Mouse (Mus musculus) kidney, adult 2 months (tissue): ENCODE results near the gene Gba. TPM values are rescaled to one million over a fixed set of nuclear protein-coding genes. Genes with fewer than 3 reads are reported as not detected.
"Not testable (repeated sequence)": the region's sequence is repeated elsewhere in the genome, so short reads cannot be mapped to it uniquely, and the experiment has no call there.

ENCODE experiments used
- DNase-seq: peaks from one replicate; pipeline ENCODE4 v3.0.0; 2021
- H3K27ac ChIP-seq: fragments of 200-500 bp; 2 replicates; pipeline ENCODE4 v1.5.1; 2012; ENCODE audit warnings: low read depth, low read length, control low read depth, inconsistent platforms; ENCODE audit not compliant: insufficient read depth
- H3K27me3 ChIP-seq: fragments of 200-500 bp; replicated peaks from 2 replicates; pipeline ENCODE4 v1.6.1; 2012; ENCODE audit warnings: mild to moderate bottlenecking, moderate library complexity, low read length, inconsistent platforms; ENCODE audit not compliant: control insufficient read depth, insufficient read depth
- H3K36me3 ChIP-seq: fragments of 200-500 bp; 2 replicates; pipeline ENCODE4 v1.6.1; 2012; ENCODE audit warnings: mild to moderate bottlenecking, moderate library complexity, low read length, inconsistent platforms; ENCODE audit not compliant: control insufficient read depth, insufficient read depth
- H3K4me1 ChIP-seq: fragments of 200-500 bp; 2 replicates; pipeline ENCODE4 v1.6.1; 2011; ENCODE audit warnings: low read length; ENCODE audit not compliant: control insufficient read depth, insufficient read depth
- H3K4me3 ChIP-seq: fragments of 200-500 bp; 2 replicates; pipeline ENCODE4 v1.5.1; 2011; ENCODE audit warnings: mild to moderate bottlenecking, low read depth, low read length, control low read depth; ENCODE audit not compliant: insufficient read depth
- CTCF ChIP-seq: fragments of 200-500 bp; conservative IDR thresholded peaks from 2 replicates; pipeline ENCODE4 v1.5.1; 2011; ENCODE audit warnings: low read depth, mild to moderate bottlenecking, control low read depth, low read length, moderate library complexity, mixed read lengths; ENCODE audit not compliant: insufficient read depth, insufficient read length
- POLR2A ChIP-seq: fragments of 200-500 bp; IDR thresholded peaks from one replicate; pipeline ENCODE4 v1.6.1; 2011; ENCODE audit warnings: low read depth, low read length, control low read depth
- WGBS: fragments of 180-500 bp; shearing (Covaris S2); methylation state at CpG from one replicate; pipeline ENCODE4 v1.1.7; 2018; 5-methylcytosine and 5-hydroxymethylcytosine counted together
- polyA plus RNA-seq: library from polyadenylated mRNA; depleted of rRNA; stranded (reverse); fragments of >200 nt; gene quantifications from 2 replicates; pipeline ENCODE4 v1.2.3, GENCODE M21; 2012; rRNA removed

The Gba gene
- 61.6 and 65.3 TPM in 2 replicates for polyA plus RNA-seq

DNA sequence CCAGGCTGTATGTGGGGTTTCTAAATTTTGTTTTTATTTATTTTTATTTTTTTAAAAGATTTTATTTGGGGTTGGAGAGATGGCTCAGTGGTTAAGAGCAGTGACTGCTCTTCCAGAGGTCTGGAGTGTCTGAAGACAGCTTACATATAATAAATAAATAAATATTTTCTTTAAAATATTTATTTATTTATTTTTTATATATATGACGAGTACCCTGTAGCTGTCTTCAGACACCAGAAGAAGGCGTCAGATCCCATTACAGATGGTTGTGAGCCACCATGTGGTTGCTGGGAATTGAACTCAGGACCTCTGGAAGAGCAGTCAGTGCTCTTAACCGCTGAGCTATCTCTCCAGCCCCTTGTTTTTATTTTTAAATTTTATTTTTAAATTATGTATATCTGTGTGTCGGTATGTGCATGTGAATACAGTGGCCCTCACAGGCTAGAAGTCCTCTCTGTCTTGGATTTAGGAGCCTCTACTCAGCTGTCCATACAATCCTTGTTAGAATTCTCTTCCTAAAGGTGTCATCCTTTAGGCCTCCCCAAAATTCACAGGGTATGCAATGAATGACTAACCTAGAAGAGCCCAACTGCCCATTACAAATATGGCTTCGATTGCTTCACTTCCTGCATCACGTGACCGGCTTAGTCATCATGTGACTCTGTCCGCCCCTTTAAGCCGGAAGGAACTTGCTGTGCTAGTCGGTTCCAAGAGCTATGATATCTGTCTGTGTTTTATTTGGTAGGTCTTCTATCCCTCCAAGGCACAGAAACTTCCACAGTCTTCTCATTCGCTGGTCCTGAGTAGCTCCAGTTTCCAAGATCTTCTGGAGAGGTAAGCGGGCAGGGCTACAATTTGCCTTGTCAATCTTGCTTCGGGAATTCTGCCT, at the start of gene Gba:
TSS of gene Gba (plus strand) at position 676 of the 889 bp plus-strand sequence.
- H3K36me3 ChIP-seq: no peaks in the 10 kb centered on the region; the same call in 1 of the 2 replicates
- DNase-seq: peak; percentile 91
- WGBS: 22% methylated on average over 13 of the region's 13 CpGs
- H3K4me1 ChIP-seq: peaks cover 4% of the 10 kb centered on the region; the same call in 1 of the 2 replicates
- H3K27me3 ChIP-seq: no peaks in the 10 kb centered on the region
- peak within 1 kb of the TSS; percentile 83 for H3K4me3 ChIP-seq
- peak within 1 kb of the TSS; percentile 82; the same call in 1 of the 2 replicates for H3K27ac ChIP-seq
- TF ChIP-seq CTCF (no peak), POLR2A (no peak)

- no peaks in the 10 kb centered on the region for H3K36me3 ChIP-seq
- no peaks in the 10 kb centered on the region for H3K27me3 ChIP-seq
- DNase-seq: no peak
- H3K4me1 ChIP-seq: no peaks in the 10 kb centered on the region
- no peak overlapping the region for H3K4me3 ChIP-seq
- H3K27ac ChIP-seq: no peak overlapping the region
- TF ChIP-seq POLR2A (no peak), CTCF (no peak)
- 85% methylated on average over 8 of the region's 8 CpGs for WGBS
Observed at GRCm38 (mm10) chr3:89156951-89157350, 45.8 kb upstream of the Gba start.

DNA sequence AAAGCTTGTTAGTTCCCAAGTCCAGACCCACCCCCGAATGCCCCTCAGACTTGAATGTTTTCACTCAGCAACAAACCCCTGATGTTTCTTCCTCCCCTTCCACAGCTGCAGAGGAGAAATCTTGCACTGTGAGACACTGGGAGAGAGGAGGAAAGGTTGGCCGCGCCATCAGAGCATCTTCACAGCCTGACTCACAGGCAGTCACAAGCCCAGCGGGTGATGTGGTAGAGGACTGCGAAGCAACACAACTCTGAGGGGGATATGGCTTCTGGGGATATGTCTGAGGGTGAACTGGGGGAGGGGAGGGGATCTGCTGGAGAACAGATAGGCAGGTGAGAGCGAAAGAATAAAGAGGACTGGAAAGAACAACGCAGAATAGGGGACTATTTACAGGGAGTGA, 44.1 kb upstream of the Gba start:
- Histone ChIP-seq H3K36me3 (no peaks in the 10 kb centered on the region), H3K4me1 (no peaks in the 10 kb centered on the region), H3K27me3 (no peaks in the 10 kb centered on the region), H3K27ac (no peak overlapping the region), H3K4me3 (no peak overlapping the region)
- no peak for TF ChIP-seq POLR2A
- no peak for DNase-seq
- WGBS: 23% methylated on average over 7 of the region's 7 CpGs

DNA sequence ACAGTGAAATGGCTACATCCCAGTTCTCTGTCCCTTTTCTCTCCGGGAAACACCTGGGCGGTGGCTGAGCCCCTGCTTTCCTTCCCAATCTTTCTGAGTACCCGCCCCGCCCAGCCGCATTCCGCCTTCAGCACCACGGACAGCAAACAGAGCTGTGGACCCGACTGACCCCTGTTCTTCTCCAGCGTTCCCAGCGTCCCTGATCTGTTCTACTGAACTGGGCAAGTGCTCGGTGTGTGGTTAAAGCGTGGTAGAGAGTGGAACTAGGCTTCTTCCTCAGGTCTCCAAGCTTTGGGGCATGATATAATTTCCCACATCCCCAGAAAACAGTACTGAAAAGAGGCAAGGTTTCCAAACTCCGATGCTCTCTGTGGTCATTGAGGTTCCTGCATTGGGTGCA, 43.5 kb upstream of the Gba start:
- Histone ChIP-seq H3K4me3 (peak overlapping the region; percentile 59; the same call in 1 of the 2 replicates), H3K36me3 (no peaks in the 10 kb centered on the region), H3K4me1 (no peaks in the 10 kb centered on the region; the same call in 1 of the 2 replicates), H3K27me3 (no peaks in the 10 kb centered on the region), H3K27ac (no peak overlapping the region)
- peak; percentile 66 for DNase-seq
- TF ChIP-seq POLR2A (no peak), CTCF (no peak)
- 2% methylated on average over 13 of the region's 13 CpGs for WGBS

- H3K36me3 ChIP-seq: no peaks in the 10 kb centered on the region
- peak within 1 kb of the TSS; percentile 59 for H3K4me3 ChIP-seq
- no peak for TF ChIP-seq POLR2A
- peak; percentile 44 for TF ChIP-seq CTCF
- no peaks in the 10 kb centered on the region for H3K27me3 ChIP-seq
- peak; percentile 46 for DNase-seq
- H3K4me1 ChIP-seq: no peaks in the 10 kb centered on the region; the same call in 1 of the 2 replicates
- no peak within 1 kb of the TSS for H3K27ac ChIP-seq
- under 1% methylated on average over 65 of the region's 66 CpGs for WGBS
Observed at GRCm38 (mm10) chr3:89159616-89160344, 42.9 kb upstream of the Gba start, which contains the start of gene Hcn3. TSS of gene Hcn3 (minus strand) at chr3:89160196.

- not testable (repeated sequence) for H3K36me3 ChIP-seq, H3K4me1 ChIP-seq, H3K27me3 ChIP-seq, DNase-seq, H3K4me3 ChIP-seq, H3K27ac ChIP-seq
Observed at GRCm38 (mm10) chr3:89161207-89161606, 41.5 kb upstream of the Gba start.

- Histone ChIP-seq H3K36me3 (no peaks in the 10 kb centered on the region), H3K4me1 (peaks cover 8% of the 10 kb centered on the region; the same call in 1 of the 2 replicates), H3K27ac (no peak overlapping the region), H3K27me3 (no peaks in the 10 kb centered on the region), H3K4me3 (no peak overlapping the region)
- TF ChIP-seq POLR2A: no peak
- no peak for DNase-seq
- WGBS: 78% methylated on average over 4 of the region's 4 CpGs
Observed at GRCm38 (mm10) chr3:89161786-89162185, 40.9 kb upstream of the Gba start.
